Mouse (Mus musculus) stomach, embryonic 14.5 days (tissue): ENCODE data around the gene Smarca1. TPM values are rescaled to one million over a fixed set of nuclear protein-coding genes. Genes with fewer than 3 reads are reported as not detected.

Source experiments
- polyA plus RNA-seq: library from polyadenylated mRNA; unstranded; fragments of >200 nt; fragmentation: Nextera tagmentation; extraction: Ambion mirVana; gene quantifications from 2 replicates; pipeline ENCODE4 v1.2.1, GENCODE M21; 2014

Smarca1 gene
- polyA plus RNA-seq, 1 experiment from 2014 or later = 39.4 TPM

Other genes with a start within 250 kb of the Smarca1 start
- 29.5 and 32.6 TPM in 2 replicates for gene Ocrl, start 19.4 kb upstream of the Smarca1 start, polyA plus RNA-seq
- 4.3 and 5.1 TPM in 2 replicates for gene Apln, start 141.9 kb upstream of the Smarca1 start, polyA plus RNA-seq
- 1.1 and 1.2 TPM in 2 replicates for gene Xpnpep2, start 215.8 kb upstream of the Smarca1 start, polyA plus RNA-seq